Mouse (Mus musculus) forebrain, embryonic 14.5 days (tissue): ENCODE measurements around the gene Eefsec. TPM values are rescaled to one million over a fixed set of nuclear protein-coding genes. Genes with fewer than 3 reads are reported as not detected.

Experiments
- ATAC-seq: fragments of 200-750 bp; cut with Nextera tagmentation; 2 replicates; pipeline ENCODE4 v1.8.0; 2017; ENCODE audit warnings: mild to moderate bottlenecking, moderate library complexity
- DNase-seq: peaks from one replicate; pipeline ENCODE4 v3.0.0-alpha.2; 2015; ENCODE audit warnings: low spot score
- H3K27ac ChIP-seq: fragments of 300-500 bp; sonication (generic); 2 replicates; pipeline ENCODE4 v1.5.1; 2014; ENCODE audit warnings: low read depth, mild to moderate bottlenecking, control low read depth, low read length, moderate library complexity
- H3K27me3 ChIP-seq: fragments of 300-500 bp; sonication (generic); replicated peaks from 2 replicates; pipeline ENCODE4 v1.6.1; 2014; ENCODE audit warnings: low read length, control low read depth, mixed read lengths; ENCODE audit not compliant: control insufficient read depth, insufficient read depth
- H3K36me3 ChIP-seq: fragments of 300-500 bp; sonication (generic); 2 replicates; pipeline ENCODE4 v1.6.1; 2014; ENCODE audit warnings: low read length, control low read depth; ENCODE audit not compliant: control insufficient read depth, insufficient read depth
- H3K4me1 ChIP-seq: fragments of 300-500 bp; sonication (generic); 2 replicates; pipeline ENCODE4 v1.6.1; 2014; ENCODE audit warnings: antibody characterized with exemption, low read length, control low read depth; ENCODE audit not compliant: control insufficient read depth, insufficient read depth
- H3K4me2 ChIP-seq: fragments of 300-500 bp; sonication (generic); 2 replicates; pipeline ENCODE4 v1.6.1; 2014; ENCODE audit warnings: mild to moderate bottlenecking, control low read depth, low read length
- H3K4me3 ChIP-seq: fragments of 300-500 bp; sonication (generic); 2 replicates; pipeline ENCODE4 v1.5.1; 2014; ENCODE audit warnings: low read depth, low read length, control low read depth
- H3K9ac ChIP-seq: fragments of 300-500 bp; sonication (generic); 2 replicates; pipeline ENCODE4 v1.6.1; 2014; ENCODE audit warnings: mild to moderate bottlenecking, low read length, control low read depth, moderate library complexity
- H3K9me3 ChIP-seq: fragments of 300-500 bp; sonication (generic); replicated peaks from 2 replicates; pipeline ENCODE4 v1.6.1; 2016; ENCODE audit warnings: low read length, control low read depth, mixed read lengths; ENCODE audit not compliant: control insufficient read depth
- WGBS: fragments of 180-500 bp; shearing (Covaris S2); extraction: QIAGEN DNeasy Blood & Tissue Kit; methylation state at CpG from one replicate; pipeline ENCODE4 v1.1.7; 2014; 5-methylcytosine and 5-hydroxymethylcytosine counted together
- polyA plus RNA-seq: library from polyadenylated mRNA; unstranded; fragments of >200 nt; fragmentation: Nextera tagmentation; extraction: Ambion mirVana; gene quantifications from 2 replicates; pipeline ENCODE4 v1.2.1, GENCODE M21; 2014

The Eefsec gene
- polyA plus RNA-seq, 1 experiment from 2014 or later = 33.1 TPM

DNA sequence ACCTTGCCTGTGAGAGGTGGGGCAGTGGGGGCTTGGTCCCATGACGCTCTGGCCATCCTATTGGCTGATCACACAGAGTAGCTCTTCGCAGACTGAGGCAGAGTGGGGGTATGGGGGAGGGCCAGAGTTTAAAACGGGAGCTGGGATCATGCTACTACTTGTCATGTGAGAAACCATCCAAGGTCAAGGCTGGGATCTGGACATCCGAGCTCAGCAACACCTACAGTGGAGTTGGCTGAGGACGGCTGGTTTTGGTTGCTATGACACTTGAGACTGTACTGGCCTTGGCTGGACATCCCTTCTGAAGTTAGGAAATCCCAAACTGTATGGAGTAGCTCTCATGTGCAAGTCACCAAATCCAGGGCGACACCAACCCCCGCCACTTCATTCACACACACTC lies 214.5 kb downstream of the Eefsec start:
- Histone ChIP-seq H3K27ac (no peak overlapping the region), H3K9me3 (no peaks in the 10 kb centered on the region), H3K9ac (no peak overlapping the region), H3K4me2 (no peak overlapping the region), H3K27me3 (no peaks in the 10 kb centered on the region; the same call in 1 of the 2 replicates), H3K36me3 (no peaks in the 10 kb centered on the region), H3K4me1 (peaks cover 5% of the 10 kb centered on the region; the same call in 1 of the 2 replicates), H3K4me3 (no peak overlapping the region)
- WGBS = 85% methylated on average over 7 of the region's 7 CpGs
- ATAC-seq (no peak), DNase-seq (no peak)

DNA sequence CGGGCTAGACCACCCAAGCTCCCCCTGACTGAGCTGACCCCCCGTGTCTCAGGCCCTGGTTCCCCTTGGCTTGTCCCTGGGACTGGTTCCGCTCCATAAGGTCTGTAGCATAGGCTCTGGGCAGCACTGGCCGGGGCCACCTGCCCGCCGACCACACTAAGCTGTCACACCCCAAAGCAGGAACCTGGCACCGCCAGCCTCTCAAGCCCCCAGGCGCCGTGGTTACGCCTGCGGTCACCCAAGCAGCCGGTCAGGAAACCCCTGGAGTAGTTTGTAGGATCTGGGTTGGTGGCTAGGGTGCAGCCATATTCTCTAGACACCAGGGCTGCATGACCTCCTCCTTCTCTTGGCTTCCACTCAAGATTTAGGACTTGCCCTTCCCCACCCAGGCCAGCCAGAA lies 217.1 kb downstream of the Eefsec start:
- H3K27ac ChIP-seq = no peak overlapping the region
- DNase-seq (no peak), ATAC-seq (no peak)
- no peaks in the 10 kb centered on the region for H3K27me3 ChIP-seq
- H3K4me2 ChIP-seq = no peak overlapping the region
- H3K4me3 ChIP-seq = no peak overlapping the region
- 0 out of 2 replicates have a peak, but pooled peaks cover 3% of the 10 kb centered on the region for H3K4me1 ChIP-seq
- no peaks in the 10 kb centered on the region for H3K9me3 ChIP-seq
- WGBS = 87% methylated on average over 12 of the region's 12 CpGs
- H3K9ac ChIP-seq = no peak overlapping the region
- no peaks in the 10 kb centered on the region for H3K36me3 ChIP-seq

DNA sequence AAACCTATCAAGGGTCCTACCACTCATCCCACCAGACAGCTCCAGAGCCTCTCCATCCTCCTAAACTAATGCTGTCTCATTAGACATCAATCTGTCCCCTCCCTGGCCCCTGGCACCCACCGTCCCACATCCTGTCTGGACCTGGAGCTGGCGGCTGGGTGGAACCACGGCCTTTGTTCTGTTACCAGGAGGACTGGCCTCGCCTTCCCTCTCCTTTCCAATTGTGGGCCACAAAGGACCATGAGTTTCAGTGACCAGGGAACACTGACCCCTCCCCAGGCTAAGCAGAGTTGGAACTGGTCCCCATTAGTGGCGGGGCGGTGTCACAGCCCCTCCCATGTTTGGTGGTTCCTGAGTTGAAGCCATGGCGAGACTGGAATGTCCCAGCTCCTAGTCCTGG lies 218.8 kb downstream of the Eefsec start:
- no peak overlapping the region for H3K4me3 ChIP-seq
- no peak for DNase-seq
- H3K36me3 ChIP-seq = no peaks in the 10 kb centered on the region
- H3K4me2 ChIP-seq = no peak overlapping the region
- no peak for ATAC-seq
- H3K4me1 ChIP-seq = 0 out of 2 replicates have a peak, but pooled peaks cover 3% of the 10 kb centered on the region
- no peak overlapping the region for H3K9ac ChIP-seq
- no peaks in the 10 kb centered on the region for H3K27me3 ChIP-seq
- H3K27ac ChIP-seq = no peak overlapping the region
- H3K9me3 ChIP-seq = no peaks in the 10 kb centered on the region
- 62% methylated on average over 7 of the region's 7 CpGs for WGBS

DNA sequence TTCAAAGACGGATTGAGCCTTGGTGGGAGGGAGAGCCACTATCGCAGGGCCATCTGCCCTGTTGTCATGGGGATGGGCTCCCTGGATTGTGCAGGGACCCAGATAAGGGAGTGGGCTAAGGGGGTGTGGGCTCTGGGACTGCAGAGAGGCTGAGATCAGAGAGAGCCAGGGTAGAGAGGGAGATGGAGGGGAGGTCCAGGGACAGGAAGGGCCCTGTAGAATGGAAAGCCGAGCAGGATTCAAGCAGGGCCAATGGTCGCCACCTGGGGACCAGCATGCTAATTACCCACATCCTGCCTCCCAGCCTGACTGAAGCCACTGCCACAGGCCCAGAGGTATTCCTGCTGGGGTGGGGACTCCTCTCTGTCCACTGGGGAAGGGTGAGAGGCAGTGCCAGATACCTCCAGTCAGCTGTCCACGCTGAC lies 219.8 kb downstream of the Eefsec start:
- DNase-seq (no peak), ATAC-seq (peak; percentile 44; the same call in 1 of the 2 replicates)
- no peak overlapping the region for H3K4me3 ChIP-seq
- H3K4me2 ChIP-seq = no peak overlapping the region
- 0 out of 2 replicates have a peak, but pooled peaks cover 3% of the 10 kb centered on the region for H3K4me1 ChIP-seq
- H3K27ac ChIP-seq = no peak overlapping the region
- WGBS = 19% methylated on average over 5 of the region's 5 CpGs
- no peaks in the 10 kb centered on the region for H3K36me3 ChIP-seq
- no peak overlapping the region for H3K9ac ChIP-seq
- H3K9me3 ChIP-seq = no peaks in the 10 kb centered on the region
- no peaks in the 10 kb centered on the region for H3K27me3 ChIP-seq

DNA sequence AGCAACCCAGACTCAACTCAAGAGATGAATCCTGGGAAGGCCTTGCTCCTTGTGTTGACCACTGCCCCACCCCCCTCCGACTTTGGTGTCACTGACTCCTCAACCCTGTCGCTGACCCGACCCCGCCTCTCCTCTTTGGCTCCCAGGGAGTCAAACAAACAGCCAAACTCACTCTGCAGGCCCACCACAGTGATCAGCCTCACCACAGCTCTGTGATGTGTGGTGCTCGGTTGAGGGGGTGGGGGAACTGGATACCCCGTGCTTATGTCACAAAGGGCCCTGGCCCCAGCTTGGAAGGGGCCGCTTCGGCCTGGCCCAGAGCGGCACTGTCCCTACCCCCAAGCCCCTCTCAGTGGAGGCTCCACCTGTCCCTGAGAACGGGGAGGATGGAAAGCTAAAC lies 224.4 kb downstream of the Eefsec start, which contains the start of gene Dnajb8:
TSS of gene Dnajb8 (plus strand) at position 301 of the 400 bp plus-strand sequence.
- Histone ChIP-seq H3K4me3 (no peak within 1 kb of the TSS), H3K4me2 (no peak within 1 kb of the TSS), H3K27ac (no peak within 1 kb of the TSS), H3K9ac (no peak within 1 kb of the TSS), H3K9me3 (no peaks in the 10 kb centered on the region), H3K4me1 (0 out of 2 replicates have a peak, but pooled peaks cover 3% of the 10 kb centered on the region), H3K36me3 (no peaks in the 10 kb centered on the region), H3K27me3 (no peaks in the 10 kb centered on the region)
- 59% methylated on average over 10 of the region's 10 CpGs for WGBS
- DNase-seq (no peak), ATAC-seq (no peak)

DNA sequence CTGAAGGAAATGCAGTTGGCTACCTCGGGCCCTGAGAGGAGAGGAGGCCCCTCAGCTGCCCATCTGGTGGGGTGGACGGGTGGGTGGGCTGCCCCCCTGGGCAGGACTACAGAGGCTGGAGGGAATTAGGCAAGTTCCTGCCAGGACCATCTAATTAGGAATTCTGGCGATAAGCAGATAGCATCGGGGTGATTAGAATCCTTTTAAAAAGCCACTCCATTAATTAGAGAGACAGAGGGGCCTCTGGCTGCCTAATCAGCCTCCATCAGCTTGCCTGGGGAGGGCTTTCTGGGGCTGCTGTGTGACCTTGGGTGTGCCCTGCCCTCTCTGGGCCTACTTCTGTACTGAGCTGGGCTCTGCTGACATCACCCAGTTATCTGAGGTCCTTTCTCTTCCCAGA lies 227.2 kb downstream of the Eefsec start:
- Histone ChIP-seq H3K4me1 (no peaks in the 10 kb centered on the region), H3K4me3 (no peak overlapping the region), H3K27me3 (no peaks in the 10 kb centered on the region), H3K36me3 (no peaks in the 10 kb centered on the region), H3K9me3 (no peaks in the 10 kb centered on the region), H3K9ac (no peak overlapping the region), H3K27ac (no peak overlapping the region), H3K4me2 (no peak overlapping the region)
- ATAC-seq (no peak), DNase-seq (no peak)
- 2% methylated on average over 4 of the region's 4 CpGs for WGBS

DNA sequence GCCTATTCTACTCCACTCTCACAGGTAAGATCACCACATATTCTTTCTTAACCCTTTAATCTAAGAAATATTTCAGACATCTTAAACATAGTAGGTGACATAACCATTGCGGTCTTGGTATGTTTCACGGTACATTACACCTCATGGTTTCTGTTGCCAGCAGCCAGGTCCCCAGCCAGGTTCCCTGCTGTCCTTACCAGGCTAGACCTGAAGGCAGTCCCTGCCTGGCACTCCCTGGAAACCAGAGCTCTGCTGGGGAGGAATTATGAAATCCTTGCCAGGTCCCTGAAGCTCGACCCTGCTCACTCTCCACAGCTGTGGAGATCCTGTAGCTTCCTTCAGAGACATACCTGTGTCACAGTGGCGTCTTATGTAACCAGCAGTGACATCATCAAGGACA lies 230.1 kb downstream of the Eefsec start:
- Histone ChIP-seq H3K27me3 (no peaks in the 10 kb centered on the region), H3K4me1 (no peaks in the 10 kb centered on the region), H3K4me3 (no peak overlapping the region), H3K36me3 (no peaks in the 10 kb centered on the region), H3K4me2 (no peak overlapping the region), H3K9ac (no peak overlapping the region), H3K27ac (no peak overlapping the region), H3K9me3 (no peaks in the 10 kb centered on the region)
- WGBS = 69% methylated on average over 4 of the region's 4 CpGs
- DNase-seq (no peak), ATAC-seq (no peak)

DNA sequence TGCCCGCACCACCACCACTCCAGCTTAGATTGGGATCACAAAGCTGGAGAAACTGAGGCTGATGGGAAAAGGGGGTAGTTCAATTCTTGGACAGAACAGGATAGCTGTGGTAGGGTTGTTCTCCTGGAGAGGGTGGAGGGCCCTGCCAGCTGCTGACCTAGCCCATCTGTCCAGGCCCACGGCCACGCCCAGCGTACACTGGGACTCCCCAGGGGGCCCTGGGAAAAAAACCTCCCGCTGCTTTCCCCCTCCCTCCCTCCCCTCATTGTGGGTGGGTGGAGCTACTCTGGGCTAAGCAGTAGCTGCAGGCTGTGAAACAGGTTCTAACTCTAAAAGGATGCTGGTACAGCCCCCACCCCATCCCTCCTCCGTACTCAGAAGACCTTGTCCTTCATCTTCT lies 230.5 kb downstream of the Eefsec start:
- DNase-seq (no peak), ATAC-seq (no peak)
- H3K4me1 ChIP-seq = no peaks in the 10 kb centered on the region
- H3K4me2 ChIP-seq = no peak overlapping the region
- H3K27ac ChIP-seq = no peak overlapping the region
- WGBS = 47% methylated on average over 6 of the region's 6 CpGs
- H3K4me3 ChIP-seq = no peak overlapping the region
- no peaks in the 10 kb centered on the region for H3K27me3 ChIP-seq
- H3K9me3 ChIP-seq = no peaks in the 10 kb centered on the region
- H3K9ac ChIP-seq = no peak overlapping the region
- no peaks in the 10 kb centered on the region for H3K36me3 ChIP-seq

DNA sequence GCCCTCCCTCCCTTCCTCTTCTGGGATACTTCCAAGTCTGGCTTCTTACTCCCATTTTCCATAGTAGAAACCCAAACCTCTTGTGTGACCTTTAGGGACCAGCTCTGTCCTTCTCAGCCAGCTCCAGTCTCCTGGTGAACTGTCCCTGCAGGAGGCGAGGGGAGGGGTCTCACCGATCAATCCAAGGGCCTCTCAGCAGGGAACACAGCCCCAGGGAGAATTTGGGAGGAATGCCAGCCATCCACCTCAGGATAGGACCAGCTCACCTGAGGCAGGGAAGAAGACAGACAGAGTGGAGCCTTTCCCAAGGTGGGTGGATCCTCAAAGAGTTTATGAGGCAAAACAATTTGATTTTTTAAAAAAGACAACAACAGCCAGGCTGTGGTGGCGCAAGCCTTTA lies 236.2 kb downstream of the Eefsec start:
- ATAC-seq (no peak), DNase-seq (no peak)
- no peak overlapping the region for H3K9ac ChIP-seq
- H3K9me3 ChIP-seq = no peaks in the 10 kb centered on the region
- no peaks in the 10 kb centered on the region for H3K36me3 ChIP-seq
- H3K27ac ChIP-seq = no peak overlapping the region
- no peak overlapping the region for H3K4me3 ChIP-seq
- WGBS = 61% methylated on average over 3 of the region's 3 CpGs
- no peak overlapping the region for H3K4me2 ChIP-seq
- peaks cover 26% of the 10 kb centered on the region for H3K27me3 ChIP-seq
- no peaks in the 10 kb centered on the region for H3K4me1 ChIP-seq
